Mouse (Mus musculus) limb, embryonic 10.5 days (tissue): ENCODE data around the gene Pnldc1. TPM values are rescaled to one million over a fixed set of nuclear protein-coding genes. Genes with fewer than 3 reads are reported as not detected.
"Not testable (repeated sequence)": the region's sequence is repeated elsewhere in the genome, so short reads cannot be mapped to it uniquely, and the experiment has no call there.

Experiments used
- DNase-seq: peaks from one replicate; pipeline ENCODE4 v3.0.0-alpha.2; 2017; ENCODE audit warnings: low spot score
- H3K27ac ChIP-seq: fragments of 300-500 bp; sonication (generic); 2 replicates; pipeline ENCODE4 v1.5.1; 2016; ENCODE audit warnings: mild to moderate bottlenecking
- H3K27me3 ChIP-seq: fragments of 300-500 bp; sonication (generic); 2 replicates; pipeline ENCODE4 v1.6.1; 2016; ENCODE audit warnings: low read depth, mild to moderate bottlenecking; ENCODE audit not compliant: poor library complexity, severe bottlenecking
- H3K36me3 ChIP-seq: fragments of 300-500 bp; sonication (generic); 2 replicates; pipeline ENCODE4 v1.6.1; 2016; ENCODE audit warnings: mild to moderate bottlenecking, moderate library complexity
- H3K4me1 ChIP-seq: fragments of 300-500 bp; sonication (generic); 2 replicates; pipeline ENCODE4 v1.6.1; 2016
- H3K4me3 ChIP-seq: fragments of 300-500 bp; sonication (generic); 2 replicates; pipeline ENCODE4 v1.5.1; 2016; ENCODE audit warnings: mild to moderate bottlenecking, moderate library complexity
- H3K9me3 ChIP-seq: fragments of 300-500 bp; sonication (generic); replicated peaks from 2 replicates; pipeline ENCODE4 v1.6.1; 2016; ENCODE audit warnings: mild to moderate bottlenecking
- WGBS: fragments of 180-500 bp; shearing (Covaris S2); methylation state at CpG from one replicate; pipeline ENCODE4 v1.1.7; 2016; 5-methylcytosine and 5-hydroxymethylcytosine counted together
- polyA plus RNA-seq: library from polyadenylated mRNA; unstranded; fragments of >200 nt; fragmentation: Nextera tagmentation; extraction: Ambion mirVana; gene quantifications from 2 replicates; pipeline ENCODE4 v1.2.1, GENCODE M21; 2016

Pnldc1 gene
- 2.0 and 2.3 TPM in 2 replicates for polyA plus RNA-seq

DNA sequence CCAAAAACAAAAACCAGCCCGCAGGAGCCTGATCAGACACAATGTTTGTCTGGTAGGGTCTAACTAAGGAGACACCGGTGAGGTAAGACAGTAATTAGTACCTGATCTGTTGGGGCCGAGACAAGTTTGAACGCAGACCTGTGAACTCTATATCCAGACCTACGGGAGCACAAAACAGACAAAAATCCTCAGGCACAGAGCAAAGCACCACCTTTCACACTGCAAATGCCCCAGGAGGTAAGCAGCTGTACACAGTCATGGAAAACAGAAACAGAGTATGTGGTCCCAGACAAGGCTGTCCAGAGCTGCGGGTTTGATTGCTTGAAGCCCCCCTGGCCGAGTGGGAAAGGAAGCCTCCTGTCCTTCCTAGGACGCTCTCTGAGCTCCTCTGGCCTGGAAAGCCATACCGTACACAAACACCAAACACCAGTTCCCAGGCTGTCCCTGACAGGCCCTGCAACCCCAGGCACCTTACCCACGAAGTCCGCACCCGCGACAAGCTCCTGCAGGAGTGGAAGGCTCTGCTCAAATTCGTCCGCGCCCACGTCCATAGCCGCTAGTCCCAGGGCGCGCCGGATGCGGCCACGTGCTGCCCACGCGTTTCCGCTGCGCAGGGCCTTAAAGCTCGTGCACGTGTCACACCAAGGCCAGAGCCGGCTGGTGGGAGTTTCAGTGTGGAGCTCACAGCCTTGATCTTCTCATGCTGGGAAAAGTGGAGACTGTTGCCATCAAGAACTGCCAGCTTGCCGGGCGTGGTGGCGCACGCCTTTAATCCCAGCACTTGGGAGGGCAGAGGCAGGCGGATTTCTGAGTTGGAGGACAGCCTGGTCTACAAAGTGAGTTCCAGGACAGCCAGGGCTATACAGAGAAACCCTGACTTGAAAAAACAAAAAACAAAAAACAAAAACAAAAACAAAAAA, at the start of gene Pnldc1:
Gene Pnldc1 (minus strand): TSS at position 870 of the 920 bp plus-strand sequence.
- H3K27me3 ChIP-seq = no peaks in the 10 kb centered on the region
- 77% methylated on average over 35 of the region's 35 CpGs for WGBS
- DNase-seq = no peak
- H3K4me1 ChIP-seq = no peaks in the 10 kb centered on the region
- H3K9me3 ChIP-seq = no peaks in the 10 kb centered on the region
- H3K4me3 ChIP-seq = no peak within 1 kb of the TSS
- peaks cover 69% of the 10 kb centered on the region for H3K36me3 ChIP-seq
- H3K27ac ChIP-seq = 0 out of 2 replicates have a peak within 1 kb of the TSS, but pooled peaks have one; percentile 31

DNA sequence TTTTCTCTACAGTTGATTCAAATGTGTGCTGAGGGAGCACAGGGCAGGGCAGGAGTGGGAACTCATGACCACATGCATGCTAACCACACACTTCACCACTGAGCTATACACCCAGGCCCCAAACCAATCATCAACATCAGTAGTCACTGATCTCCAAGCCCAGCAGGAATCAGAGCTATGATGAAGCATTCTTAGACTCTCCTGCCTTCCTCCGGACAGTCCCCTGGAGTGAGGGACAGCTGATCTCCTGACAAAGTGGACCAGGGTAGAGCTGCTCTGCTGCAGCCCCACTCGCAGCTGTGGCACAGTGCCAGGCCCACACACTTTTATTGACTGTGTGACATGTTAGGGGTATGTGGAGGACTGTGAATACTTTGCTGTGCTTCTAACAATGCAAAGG, 49.3 kb upstream of the Pnldc1 start:
- H3K4me1 ChIP-seq, H3K27ac ChIP-seq, H3K4me3 ChIP-seq, DNase-seq, H3K9me3 ChIP-seq, H3K27me3 ChIP-seq: not testable (repeated sequence)
- 85% methylated on average over 1 of the region's 2 CpGs for WGBS
- H3K36me3 ChIP-seq = peaks cover 26% of the 10 kb centered on the region

DNA sequence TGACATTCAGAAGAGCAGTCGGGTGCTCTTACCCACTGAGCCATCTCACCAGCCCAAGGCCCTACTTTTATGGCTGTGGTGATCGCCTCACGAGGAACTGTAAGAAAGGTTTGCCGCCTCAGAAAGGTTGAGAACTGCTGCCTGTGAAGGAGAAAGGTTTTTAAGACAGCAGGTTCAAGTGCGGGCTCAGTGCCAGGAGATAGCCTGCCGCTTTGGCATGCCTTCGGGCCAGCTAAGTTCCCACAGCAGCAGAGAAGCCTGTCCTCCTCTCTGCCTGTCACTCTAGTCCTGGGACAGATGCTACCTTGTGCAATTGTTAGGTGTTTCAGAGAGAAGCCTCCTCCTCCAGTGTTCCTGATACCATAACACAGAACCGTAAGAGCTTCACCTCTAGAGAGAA, 46.6 kb upstream of the Pnldc1 start:
- Histone ChIP-seq H3K36me3 (peaks cover 48% of the 10 kb centered on the region), H3K4me3 (no peak overlapping the region), H3K9me3 (no peaks in the 10 kb centered on the region), H3K27ac (no peak overlapping the region), H3K27me3 (no peaks in the 10 kb centered on the region), H3K4me1 (peaks cover 7% of the 10 kb centered on the region)
- no peak for DNase-seq
- 94% methylated on average over 8 of the region's 8 CpGs for WGBS

DNA sequence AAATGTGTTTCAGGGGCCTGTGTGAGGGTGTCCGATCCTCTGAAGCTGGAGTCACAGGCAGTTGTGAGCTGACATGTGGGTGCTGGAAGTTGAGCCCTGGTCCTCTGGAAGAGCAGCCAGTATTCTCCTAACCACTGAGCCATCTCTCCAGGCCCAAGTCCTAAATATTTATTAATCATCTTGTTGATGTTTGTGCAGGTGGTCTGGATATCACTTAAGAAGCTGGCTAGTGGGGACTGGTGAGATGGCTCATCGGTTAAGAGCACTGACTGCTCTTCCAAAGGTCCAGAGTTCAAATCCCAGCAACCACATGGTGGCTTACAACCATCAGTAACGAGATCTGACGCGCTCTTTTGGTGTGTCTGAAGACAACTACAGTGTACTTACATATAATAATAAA, 39.6 kb upstream of the Pnldc1 start:
- peaks cover 80% of the 10 kb centered on the region for H3K36me3 ChIP-seq

DNA sequence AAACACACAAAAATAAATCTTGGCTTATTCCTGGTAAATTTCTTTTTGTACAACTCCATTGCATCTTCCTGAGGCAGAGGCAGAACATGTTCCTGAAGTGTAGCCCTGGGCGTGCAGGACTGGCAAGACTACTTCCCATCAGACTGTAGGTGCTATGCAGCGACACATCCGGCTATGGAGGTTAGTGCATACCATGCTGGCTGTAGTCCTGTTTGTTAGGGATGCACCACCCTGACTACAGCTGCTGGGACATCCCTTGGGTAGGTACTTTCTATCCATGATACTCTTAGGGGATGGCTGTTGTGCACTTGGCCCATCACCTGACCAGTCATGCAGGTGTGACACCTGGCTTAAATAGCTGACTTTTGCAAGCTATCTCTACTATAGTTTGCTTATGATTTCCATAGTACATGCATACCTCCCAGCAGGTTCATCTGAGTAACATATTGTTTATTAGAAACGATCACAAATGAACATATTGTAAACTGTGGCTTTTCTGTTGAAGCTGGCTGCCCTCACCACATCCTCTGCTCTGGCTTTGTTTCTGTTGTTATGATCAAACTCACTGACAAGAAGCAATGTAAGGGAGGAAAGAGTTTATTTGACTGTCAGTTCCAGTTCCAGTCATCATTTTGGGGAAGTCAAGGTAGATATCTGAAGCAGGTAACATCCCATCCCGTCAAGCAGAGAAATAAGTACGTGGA, 32.6 kb upstream of the Pnldc1 start:
- WGBS = 94% methylated on average over 6 of the region's 6 CpGs
- H3K36me3 ChIP-seq = peaks cover 51% of the 10 kb centered on the region
- no peaks in the 10 kb centered on the region for H3K9me3 ChIP-seq
- no peak overlapping the region for H3K4me3 ChIP-seq
- peaks cover 7% of the 10 kb centered on the region for H3K4me1 ChIP-seq
- no peaks in the 10 kb centered on the region for H3K27me3 ChIP-seq
- H3K27ac ChIP-seq = no peak overlapping the region
- DNase-seq = no peak

More for the DNA sequence above, 39.6 kb upstream of the Pnldc1 start:
- no peaks in the 10 kb centered on the region for H3K27me3 ChIP-seq
- DNase-seq = no peak
- no peaks in the 10 kb centered on the region for H3K9me3 ChIP-seq
- no peak overlapping the region for H3K4me3 ChIP-seq
- H3K4me1 ChIP-seq = no peaks in the 10 kb centered on the region
- whole genome bisulfite sequencing = 92% methylated on average over 5 of the region's 5 CpGs
- no peak overlapping the region for H3K27ac ChIP-seq

DNA sequence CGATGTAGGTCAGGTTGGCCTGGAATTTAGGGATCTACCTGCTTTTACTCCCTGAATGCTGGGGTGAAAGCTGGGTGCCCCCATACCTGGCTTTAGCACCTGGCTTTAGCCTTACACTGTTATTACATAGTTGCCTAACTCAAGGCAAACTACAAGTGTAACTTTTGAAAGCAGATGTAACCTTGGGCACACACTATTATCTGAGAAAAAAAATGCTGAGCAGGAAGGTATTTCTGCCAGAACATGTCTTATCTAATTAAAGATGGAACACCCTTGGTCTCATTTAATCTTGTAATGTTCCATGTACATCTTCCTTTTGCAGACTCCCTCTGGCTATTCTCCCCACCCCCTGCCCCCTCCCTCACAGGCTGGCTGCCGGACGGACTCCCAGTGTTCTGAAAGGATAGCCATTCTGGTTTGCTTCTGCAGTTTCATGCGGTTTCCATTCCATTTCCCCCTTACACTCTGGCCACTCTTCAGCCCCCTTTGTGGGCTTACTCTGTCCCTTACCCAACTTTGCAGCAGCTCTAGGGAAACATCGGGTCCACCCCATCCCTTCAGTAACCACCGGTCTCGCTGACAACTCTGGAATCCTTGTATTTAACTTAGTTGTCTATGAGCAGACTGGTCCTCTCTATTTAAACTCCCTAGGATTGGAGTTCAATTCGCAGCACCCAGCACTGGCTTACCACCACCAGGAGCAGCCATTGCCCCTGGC, 31.7 kb upstream of the Pnldc1 start:
- DNase-seq = no peak
- WGBS = 83% methylated on average over 8 of the region's 8 CpGs
- Histone ChIP-seq H3K36me3 (peaks cover 45% of the 10 kb centered on the region), H3K27me3 (no peaks in the 10 kb centered on the region), H3K4me1 (peaks cover 7% of the 10 kb centered on the region), H3K27ac (no peak overlapping the region), H3K9me3 (no peaks in the 10 kb centered on the region), H3K4me3 (no peak overlapping the region)

DNA sequence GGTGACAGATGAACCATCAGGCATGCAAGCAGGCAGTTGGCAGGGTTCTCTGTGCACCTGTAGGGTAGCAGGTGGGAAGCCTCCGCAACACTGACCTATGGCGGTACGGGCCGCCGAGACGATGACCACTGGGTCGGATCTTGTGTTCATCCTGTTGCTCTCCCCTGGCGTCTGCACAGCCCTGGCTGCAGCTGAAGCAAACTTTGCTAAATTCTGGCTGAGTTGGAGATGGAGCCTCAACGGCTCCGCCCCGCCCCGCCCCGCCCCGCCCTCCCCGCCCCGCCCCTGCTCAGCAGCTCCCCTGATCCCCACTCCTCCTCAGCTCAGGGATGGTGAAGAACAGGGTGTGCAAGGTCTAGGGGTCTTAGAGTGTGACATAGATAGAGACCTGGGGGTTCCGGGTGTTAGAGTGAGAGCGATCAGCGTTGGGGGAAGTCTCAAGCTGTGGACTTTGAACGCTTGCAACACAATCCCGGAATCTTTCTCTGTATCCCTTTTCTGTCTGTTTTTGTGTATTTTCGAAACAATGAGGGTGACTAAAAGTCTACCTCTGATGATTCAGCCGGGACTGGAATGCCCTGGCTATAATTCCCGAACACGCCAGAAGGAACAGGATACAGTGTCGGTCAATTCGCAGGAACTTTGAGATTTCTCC, 30.2 kb upstream of the Pnldc1 start, which contains the start of gene Acat3:
Gene Acat3 (minus strand): TSS at position 450 of the 655 bp plus-strand sequence.
- Histone ChIP-seq H3K4me3 (peak within 1 kb of the TSS; percentile 38), H3K27me3 (no peaks in the 10 kb centered on the region), H3K36me3 (peaks cover 32% of the 10 kb centered on the region), H3K9me3 (no peaks in the 10 kb centered on the region), H3K27ac (no peak within 1 kb of the TSS), H3K4me1 (peaks cover 7% of the 10 kb centered on the region)
- WGBS = 20% methylated on average over 27 of the region's 27 CpGs
- peak; percentile 44 for DNase-seq

DNA sequence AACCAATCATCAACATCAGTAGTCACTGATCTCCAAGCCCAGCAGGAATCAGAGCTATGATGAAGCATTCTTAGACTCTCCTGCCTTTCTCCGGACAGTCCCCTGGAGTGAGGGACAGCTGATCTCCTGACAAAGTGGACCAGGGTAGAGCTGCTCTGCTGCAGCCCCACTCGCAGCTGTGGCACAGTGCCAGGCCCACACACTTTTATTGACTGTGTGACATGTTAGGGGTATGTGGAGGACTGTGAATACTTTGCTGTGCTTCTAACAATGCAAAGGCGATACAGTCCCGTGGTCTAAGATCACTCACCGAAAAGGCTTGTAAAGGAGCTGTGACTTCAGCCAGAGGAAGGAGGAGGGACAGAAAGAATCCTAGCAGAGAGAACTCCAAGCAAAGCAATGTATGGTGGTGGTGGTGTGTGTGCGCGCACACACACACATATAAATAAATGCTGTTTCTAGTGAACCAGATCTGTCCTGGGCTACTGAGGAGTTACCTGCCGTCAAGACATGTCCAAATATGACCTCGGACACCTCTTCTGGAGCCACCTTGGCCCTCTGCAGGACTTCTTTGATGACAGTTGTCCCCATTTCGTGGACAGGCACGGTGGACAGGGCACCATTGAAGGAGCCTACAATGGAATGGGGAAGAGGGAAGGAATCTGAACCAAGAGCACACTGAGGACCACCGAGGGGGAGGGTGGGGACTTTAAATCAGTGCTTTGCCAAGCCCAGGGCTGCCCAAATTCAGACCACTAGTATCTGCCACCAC, 29.5 kb upstream of the Pnldc1 start:
- H3K36me3 ChIP-seq = peaks cover 24% of the 10 kb centered on the region
- H3K9me3 ChIP-seq, H3K4me1 ChIP-seq, H3K27ac ChIP-seq, DNase-seq, H3K27me3 ChIP-seq: not testable (repeated sequence)
- WGBS = 59% methylated on average over 4 of the region's 12 CpGs
- peak overlapping the region; percentile 38 for H3K4me3 ChIP-seq

DNA sequence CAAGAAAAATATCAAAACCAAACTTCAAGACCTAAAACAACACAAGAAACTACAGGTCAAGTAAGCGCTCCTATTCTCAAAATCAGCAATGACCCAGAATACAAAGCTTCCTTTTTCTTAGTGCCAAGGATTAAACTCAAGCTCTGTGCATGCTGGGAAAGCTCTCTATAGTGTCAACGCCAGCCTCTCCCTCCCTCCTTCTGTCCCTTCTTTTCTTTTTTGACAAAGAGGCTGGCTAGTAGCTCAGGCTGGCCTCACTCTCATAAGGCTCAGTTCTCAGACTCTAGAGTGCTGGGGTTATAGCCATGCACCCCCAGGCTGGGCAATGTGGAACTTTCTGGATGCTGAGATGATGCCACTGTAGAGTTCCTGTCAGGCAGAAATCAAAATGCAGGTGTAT, 28.0 kb upstream of the Pnldc1 start:
- H3K27me3 ChIP-seq = no peaks in the 10 kb centered on the region
- peaks cover 11% of the 10 kb centered on the region for H3K36me3 ChIP-seq
- 54% methylated on average over 2 of the region's 2 CpGs for WGBS
- H3K9me3 ChIP-seq = no peaks in the 10 kb centered on the region
- no peak for DNase-seq
- peaks cover 7% of the 10 kb centered on the region for H3K4me1 ChIP-seq
- no peak overlapping the region for H3K4me3 ChIP-seq
- no peak overlapping the region for H3K27ac ChIP-seq

DNA sequence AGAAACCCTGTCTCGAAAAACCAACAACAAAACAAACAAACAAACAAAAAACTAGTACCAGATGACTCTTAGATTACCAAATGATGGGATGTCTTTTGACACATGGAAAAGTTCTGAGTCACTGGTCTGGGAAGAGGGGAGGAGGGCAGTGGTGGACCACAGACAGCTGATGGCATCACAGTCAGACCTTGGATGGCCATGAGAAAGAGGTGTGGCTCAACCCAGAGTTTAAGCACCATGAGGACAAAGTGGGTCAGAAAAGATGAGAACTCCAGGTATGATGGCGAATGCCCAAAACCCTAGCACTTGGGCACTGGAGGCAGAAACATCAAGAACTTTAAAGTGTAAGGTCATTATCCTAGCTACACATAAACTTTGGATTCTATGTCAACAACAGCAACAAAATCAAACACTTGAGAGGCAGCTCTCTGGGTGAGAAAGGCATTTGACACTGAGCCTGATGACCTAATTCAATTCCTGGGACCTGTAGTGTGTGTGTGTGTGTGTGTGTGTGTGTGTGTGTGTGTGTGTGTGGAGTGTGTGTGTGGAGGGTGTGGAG, 27.5 kb upstream of the Pnldc1 start:
- H3K27me3 ChIP-seq = no peaks in the 10 kb centered on the region
- H3K36me3 ChIP-seq = peaks cover 5% of the 10 kb centered on the region
- peaks cover 7% of the 10 kb centered on the region for H3K4me1 ChIP-seq
- no peak overlapping the region for H3K4me3 ChIP-seq
- no peak overlapping the region for H3K27ac ChIP-seq
- H3K9me3 ChIP-seq = no peaks in the 10 kb centered on the region
- 90% methylated on average over 2 of the region's 2 CpGs for WGBS
- no peak for DNase-seq

DNA sequence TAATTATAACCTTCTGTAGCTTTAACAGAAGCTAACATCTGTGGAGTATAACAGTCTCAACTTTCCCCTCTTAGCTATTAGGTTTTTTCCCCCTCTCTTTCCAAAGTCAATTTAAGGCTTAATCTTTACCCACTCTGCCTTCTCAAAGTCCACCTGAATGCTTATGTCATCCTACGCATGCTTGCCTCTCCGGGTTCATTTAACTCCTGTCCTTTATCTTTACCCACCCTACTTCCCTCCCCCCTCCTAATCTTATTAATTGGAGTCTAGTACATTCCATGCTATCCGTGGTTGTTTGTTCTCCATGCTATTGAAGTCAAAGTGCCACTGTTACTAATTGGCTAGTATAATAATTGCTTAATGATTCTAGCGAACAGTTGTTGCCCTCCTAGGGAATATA, 25.7 kb upstream of the Pnldc1 start:
- no peaks in the 10 kb centered on the region for H3K9me3 ChIP-seq
- WGBS = 72% methylated on average over 4 of the region's 4 CpGs
- no peaks in the 10 kb centered on the region for H3K27me3 ChIP-seq
- no peak for DNase-seq
- H3K27ac ChIP-seq = no peak overlapping the region
- H3K36me3 ChIP-seq = no peaks in the 10 kb centered on the region
- H3K4me3 ChIP-seq = no peak overlapping the region
- peaks cover 7% of the 10 kb centered on the region for H3K4me1 ChIP-seq
